Mouse (Mus musculus) WW6 (cell line): ENCODE results near the gene Orm3.
A peak's percentile ranks its signal among the peaks of the same experiment; 100 is the strongest.

ENCODE experiments used
- DNase-seq: peaks from one replicate; pipeline ENCODE4 v3.0.0-alpha.2; 2013; ENCODE audit warnings: low read depth, low spot score

Orm3 gene

DNA sequence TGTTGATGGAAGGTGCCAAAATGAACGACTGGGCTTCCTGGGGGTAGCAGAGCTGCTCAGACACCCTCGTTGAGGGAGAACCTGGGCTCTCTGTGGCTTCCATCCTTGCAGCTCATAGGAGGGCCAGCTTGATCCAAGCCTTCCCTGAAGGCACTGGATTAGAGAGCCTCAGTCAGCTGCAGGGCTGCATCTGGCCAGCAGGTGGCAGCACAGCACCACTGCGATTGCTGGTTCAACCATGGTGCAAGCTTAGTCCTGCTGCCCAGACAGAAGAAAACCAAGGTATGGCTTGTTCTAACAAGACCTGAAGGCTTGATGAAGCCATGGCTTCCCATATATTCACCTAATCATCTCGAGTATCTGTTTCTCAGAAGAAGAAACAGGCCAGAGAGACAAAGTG, 12.6 kb downstream of the Orm3 start:
- DNase-seq: peak; percentile 34

DNA sequence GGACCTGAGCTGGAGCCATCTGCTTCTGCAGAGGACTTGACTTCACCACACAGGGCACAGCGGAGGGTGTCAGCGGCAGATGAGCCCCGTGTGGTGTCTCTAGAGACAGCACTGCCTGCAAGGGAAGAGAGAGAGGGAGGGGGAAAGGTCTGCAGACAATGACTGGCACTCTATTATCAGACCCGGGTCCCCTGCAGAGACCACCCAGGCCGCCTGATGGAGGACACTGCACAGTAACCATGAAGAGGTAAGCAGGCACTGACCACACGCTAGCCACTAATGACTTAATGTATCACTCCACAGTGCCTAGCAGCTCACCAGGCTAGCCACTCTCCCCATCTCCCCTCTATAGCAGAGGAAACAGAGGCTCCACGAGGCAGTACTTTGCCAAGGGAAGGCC, 14.9 kb downstream of the Orm3 start:
- DNase-seq: no peak

DNA sequence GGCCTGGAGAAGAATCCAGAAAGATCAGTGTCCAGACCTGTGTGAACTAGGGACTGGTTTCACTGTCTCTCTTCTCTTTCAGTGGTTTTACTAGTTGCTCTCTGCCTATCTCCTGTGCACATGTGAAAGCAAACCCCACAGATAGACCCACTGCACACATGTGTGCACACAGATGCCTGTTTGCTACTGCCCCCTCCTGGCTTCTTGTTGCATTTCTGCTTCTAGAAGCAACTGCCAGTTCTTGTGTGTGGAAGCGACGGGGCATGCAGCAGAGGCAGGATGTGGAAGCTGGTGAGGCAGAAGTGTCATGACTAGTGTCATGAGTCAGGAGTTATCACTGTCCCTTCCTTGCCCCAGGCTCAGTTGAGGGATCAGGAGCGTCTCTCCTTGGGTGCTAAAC, 15.9 kb downstream of the Orm3 start:
- DNase-seq: no peak

DNA sequence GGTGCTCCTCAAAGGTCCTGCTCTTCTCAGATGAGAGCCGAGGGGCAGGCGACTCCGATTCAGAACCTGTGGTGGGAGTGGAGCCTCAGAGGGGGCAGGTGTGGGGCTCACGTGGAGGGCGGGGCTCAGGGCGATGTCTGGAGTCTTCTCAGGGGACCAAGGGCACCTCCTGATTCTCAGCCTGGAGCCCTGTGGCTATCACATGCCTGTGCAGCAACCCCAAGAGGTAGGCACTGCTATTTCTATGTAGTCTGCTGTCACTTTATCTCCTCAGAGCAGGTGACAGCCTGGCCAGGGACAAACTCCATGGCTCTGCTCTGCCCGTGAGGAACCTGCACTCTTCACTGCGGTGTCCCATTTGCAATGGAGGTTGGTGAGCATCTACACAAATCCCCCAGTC, 17.4 kb downstream of the Orm3 start:
- DNase-seq: no peak

DNA sequence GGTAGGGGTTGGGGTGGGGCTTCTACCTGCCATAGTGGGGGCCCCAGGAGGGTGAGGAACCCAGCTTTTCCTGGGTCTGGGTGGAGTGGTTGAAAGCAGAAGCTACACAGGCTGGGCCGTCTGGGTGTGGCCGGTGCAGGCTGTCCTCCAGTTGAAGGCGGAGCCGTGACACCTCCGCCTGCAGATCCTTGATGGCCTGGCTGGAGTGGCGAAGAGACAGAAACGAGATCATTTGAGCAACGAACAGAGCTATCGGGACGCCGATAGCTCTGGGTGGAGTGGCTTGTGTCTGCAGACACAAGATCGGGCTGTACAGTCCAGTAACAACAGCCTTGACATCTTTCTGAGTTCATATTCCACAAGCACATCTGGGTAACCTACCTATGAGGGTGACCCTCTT, 18.4 kb downstream of the Orm3 start:
- DNase-seq: no peak

DNA sequence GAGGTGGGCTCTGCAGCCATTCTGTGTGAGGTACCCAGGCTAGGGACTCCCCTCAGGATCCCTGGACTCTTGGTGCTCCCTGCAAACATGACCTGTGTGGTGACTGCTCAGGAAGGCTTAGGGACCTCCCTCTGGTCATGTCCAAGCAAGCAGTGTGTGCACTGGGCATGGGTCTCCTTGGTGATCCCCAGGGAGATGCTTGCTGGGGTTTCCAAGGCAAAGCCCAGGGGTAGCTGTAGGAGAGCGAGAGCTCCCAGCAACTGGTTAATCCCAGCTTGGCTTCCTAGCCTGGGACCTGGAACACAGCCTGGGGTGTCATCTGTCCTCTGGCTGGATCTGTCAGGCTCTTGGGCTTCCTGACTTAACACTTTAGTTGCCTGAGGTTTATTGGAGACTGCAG, 19.4 kb downstream of the Orm3 start:
- DNase-seq: no peak

DNA sequence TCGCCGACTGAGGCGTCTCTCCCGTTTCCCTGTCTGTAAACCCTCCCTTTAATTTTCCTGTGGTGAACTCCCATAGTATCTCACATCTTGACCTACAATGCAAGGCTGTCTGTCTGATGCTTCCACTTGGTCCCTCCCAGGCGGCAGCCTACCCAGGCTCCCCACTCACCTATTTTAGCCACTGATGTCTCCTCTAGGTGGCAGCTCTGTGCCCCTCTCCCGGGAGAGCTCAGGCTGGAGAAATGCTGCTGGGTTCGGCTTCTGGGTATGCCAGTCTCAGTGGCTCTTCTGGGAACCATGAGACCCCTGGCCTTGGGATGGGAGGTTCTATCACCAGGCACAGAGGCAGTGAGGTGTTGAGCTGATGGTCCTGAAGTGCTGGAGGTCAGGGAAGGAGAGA, 21.5 kb downstream of the Orm3 start:
- no peak for DNase-seq

DNA sequence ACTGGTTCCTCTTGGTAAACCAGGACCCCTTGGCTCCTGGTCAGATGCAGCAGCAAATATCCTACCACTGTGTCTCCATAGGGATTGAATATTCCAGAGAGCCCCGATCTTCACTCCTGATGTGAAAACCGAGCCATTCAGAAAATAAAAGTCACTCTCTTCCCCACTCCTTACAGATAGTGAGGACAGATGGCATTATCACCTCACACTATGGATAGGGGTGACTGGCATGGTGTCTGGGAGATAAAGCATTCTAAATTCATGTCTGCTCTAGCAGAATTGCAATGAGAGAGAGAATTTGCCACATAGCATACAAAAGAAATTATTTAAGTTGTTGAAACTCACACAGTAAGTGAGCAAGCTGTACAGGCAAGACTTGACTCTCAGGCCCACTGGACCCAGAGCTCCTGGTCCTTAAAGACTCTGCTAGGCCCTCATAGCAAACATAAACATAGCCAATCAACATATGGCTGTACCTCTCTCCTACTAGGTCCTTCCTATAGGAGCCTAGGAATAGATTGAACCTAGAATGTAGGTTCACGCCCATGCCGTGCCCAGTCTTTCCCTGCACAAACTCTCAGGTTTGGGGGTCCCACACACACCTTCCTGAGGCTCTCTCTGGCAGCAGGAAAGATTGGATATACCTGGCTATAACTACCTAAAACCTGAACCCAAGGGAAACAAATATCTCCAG, 26.9 kb downstream of the Orm3 start:
- no peak for DNase-seq

DNA sequence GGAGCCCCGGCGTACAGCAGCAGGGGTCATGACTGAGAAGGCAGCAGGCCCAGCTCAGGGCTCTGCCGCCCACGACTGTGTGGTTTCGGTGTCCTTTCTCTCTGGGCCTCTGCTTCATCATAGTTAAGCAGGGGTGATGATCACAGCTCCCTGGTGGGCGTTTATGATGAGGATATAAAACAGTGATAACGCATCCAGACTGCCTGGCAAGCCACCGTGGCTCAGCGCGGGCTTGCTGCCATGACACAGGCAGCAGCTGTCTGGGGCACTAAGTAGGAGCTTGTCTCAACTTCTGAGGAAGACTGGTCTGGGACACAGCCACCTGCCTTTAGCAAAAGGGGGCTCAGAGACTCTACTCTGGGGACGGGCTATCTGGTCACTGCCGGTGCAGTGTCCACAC, 27.5 kb downstream of the Orm3 start:
- DNase-seq: no peak

DNA sequence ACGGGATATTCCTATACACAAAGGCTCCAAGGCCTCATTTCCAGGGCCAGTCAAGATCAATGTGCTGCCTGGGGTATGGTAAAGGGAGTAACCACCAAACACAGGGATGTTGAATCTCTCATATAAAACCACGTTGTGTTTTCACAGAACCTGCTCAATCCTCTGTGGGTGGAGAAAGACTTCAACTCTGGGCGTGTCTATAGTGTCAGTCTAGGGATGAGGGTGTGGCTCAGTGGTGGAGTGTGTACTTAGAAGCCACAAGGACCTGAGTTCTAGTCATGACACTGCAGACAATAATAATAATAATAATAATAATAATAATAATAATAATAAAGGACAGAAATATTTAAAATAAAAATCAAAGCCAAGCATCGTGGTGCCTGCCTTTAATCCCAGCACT, 28.3 kb downstream of the Orm3 start:
- no peak for DNase-seq

DNA sequence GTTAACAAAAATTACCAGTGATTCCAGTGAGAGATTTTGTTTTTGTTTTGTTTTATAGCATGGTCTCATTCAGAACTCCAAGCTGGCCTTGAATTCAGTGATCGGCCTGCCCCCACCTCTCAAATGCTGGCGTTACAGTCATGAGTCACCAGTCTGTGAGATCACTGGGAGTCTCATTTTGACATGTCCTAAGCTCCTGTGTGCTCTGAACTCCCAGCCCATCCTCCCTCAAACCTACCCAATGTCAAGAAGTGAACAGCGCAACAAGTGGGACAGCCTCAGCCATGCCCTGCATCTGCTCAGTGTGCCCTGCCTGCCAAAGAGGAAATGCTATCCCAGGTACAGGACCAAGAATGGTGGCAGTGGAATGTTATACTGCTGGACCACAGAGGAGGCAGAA, 29.3 kb downstream of the Orm3 start:
- DNase-seq: no peak

DNA sequence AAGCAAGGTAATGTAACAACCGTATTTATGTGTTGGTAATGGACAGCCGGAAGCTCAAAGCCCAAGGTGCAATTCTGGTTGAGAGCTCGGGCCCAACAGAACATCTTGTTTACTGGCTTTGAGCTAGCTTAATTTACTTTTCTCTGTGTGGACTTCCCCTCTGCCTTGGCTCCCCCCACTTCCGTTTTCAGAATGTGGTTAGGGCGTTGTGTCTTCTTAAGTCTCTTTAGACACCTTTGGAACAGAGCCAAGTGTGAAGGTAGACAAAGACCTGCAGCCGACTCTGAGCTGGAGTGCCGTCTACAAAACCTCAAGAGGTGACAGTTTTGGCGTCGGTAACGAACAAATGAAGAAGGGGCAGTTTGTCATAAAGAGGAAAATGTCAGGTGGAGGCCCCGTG, 29.8 kb downstream of the Orm3 start:
- DNase-seq: no peak

DNA sequence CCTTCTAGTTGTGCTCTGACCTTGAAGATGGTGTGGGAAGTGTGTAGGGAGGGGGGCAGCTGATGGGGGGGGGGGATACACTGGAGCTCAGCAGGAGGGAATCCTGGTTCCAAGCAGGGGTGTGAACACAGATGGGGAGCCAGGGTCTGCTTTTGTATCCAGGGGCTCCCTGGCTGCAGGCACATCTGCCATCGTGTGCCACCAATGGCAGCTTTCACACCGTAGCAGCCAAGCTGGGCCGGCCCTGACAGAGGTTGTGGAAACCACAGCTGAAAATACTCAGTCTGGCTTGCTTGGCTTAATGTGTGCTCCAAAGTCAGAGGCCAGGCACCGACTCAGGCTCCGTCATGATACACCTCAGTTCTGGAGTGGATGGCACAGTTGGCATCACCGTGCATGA, 32.1 kb downstream of the Orm3 start:
- DNase-seq: no peak

DNA sequence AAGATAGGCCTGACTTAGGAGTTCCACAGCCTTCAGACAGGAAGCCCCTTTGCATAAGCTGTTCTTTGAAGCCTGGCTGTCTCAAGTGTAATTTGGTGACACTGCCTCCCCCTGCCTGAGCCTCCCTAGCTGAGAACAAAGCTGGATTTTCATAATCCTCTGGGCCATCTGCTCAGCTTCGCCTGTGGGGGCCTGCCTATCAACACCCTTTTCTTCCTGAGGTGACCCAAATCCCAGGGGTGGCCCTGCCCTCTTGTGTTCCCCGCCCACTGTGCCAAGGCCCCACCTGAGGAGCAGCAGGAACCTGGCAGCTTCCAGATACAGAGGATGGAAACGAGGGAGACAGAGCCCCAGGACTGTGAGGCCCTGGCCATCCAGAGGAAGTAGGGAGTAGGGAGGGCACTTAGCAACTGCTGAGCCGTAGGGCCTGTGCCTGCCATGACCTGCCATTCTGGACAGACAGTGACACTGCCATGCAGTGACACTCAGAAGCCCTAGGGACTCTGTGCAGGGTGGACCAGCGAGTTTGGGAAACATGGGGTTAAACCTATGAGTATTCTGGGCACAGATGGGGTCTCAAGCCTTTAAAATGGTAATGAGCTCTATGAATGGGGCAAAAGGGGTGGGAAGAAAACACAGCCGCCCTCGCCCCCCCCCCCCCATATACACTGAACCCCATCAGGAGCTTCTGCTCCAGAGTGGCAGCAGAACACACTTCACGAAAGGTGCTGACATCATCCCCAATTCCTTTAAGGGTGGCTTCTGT, 33.3 kb downstream of the Orm3 start:
- no peak for DNase-seq

DNA sequence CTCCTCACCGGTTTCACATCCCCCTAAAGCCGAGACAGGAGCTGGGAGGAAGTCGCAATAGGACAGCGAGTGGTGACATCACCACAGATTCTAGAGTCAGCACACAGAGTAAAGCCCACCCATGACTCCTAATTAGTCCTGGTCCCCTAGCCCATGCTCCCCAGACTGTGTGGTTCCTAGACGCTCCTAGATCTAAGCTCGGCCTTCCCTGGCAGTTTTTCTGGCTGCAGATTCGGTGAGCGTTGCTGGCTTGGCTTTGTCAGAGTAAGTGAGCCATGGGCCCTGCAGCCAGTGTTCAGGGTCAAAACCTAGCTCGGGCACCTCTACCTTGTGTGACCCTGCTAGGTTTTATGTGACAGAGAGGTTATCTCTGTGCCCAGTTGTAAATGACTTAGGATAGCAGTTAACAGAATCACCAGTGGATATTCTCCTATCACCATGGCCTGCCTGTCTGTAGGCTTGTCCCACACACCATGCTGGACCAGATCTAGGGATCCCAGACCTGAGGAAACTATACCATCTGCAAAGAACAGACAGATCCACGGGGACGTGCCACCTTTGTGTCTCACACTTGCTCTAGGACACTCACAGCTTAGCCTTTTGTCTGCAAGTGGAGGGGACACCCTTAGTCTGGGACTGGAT, 34.0 kb downstream of the Orm3 start:
- DNase-seq: no peak

DNA sequence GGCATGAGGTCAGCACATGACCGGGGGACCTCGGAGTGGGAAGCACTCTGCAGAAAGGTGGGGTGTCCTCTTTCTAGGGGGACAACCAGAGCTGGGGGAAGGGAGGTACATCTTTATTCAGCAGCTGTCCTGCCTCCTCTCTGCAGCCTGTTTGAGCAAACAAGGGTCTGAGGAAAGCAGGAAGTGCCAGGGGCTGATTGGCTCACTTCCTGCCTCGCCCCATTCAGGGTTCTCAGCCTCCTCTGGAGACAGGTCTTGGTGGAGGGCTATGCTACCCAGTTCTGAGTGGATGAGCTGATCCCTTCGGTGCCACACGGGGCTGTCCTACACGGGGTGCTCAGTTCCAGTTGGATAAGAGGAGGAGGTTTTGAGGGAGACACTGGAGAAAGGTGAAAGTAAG, 35.4 kb downstream of the Orm3 start:
- no peak for DNase-seq

DNA sequence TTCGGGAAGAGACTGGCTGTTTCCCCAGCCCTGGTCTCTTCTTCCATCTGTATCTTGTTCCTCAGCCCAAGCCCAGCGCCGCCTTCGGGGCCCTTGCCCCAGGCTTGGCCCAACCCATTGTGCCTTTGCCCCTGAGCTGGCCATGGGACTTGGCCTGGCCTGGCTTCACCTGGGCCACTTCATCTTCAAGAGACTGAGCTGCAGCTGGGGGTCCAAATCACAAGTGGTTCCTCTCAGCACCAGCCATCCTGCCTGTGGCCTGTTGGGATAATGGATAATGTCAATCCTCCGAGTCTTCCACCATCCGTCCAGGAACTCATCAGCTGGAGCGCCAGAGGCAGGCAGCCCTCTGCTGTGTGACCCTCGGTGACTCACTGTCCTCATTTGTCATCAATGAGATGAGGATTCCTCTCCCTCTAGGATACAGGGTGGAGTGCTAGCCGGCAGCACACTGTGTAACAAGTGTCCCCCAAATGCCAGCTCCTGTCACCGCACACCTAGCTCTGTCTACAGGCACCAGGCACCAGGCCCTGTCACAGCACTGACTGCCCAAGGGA, 42.1 kb downstream of the Orm3 start:
- DNase-seq: no peak

DNA sequence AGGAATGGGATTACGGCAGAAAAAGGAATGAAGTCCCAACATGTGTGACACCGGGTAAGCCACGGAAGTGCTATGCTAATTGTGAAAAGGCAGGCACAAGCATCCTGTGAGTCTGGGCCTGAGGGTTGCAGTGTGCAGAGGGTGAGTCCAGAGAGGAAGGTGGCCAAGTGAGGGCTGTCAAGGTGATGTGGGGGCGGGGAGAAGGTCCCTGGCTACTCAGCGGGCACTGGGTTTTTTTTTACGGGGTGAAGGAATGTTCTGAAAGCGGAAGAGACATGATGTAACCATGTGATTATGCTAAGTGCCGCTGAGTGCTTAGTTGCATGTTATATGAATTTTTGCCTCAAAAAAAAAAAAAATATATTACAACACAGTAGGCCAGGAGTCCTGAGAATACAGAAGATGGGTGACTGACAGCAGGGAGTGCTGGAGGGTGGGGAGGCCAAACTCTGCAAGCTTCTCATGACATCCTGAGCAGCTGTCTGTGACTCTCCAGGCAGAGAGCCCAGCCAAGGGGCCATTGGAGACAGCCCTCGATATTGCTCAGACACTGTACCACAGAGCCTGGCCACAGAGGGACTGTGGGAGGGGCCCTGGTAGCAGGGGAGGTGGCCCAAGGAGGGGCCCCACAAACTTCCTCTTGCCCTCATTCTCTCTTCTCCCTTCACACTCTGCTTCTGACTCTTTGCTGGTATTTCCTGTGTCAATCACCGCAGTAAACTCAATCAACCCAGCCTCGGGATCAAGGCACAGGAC, 43.1 kb downstream of the Orm3 start:
- no peak for DNase-seq

DNA sequence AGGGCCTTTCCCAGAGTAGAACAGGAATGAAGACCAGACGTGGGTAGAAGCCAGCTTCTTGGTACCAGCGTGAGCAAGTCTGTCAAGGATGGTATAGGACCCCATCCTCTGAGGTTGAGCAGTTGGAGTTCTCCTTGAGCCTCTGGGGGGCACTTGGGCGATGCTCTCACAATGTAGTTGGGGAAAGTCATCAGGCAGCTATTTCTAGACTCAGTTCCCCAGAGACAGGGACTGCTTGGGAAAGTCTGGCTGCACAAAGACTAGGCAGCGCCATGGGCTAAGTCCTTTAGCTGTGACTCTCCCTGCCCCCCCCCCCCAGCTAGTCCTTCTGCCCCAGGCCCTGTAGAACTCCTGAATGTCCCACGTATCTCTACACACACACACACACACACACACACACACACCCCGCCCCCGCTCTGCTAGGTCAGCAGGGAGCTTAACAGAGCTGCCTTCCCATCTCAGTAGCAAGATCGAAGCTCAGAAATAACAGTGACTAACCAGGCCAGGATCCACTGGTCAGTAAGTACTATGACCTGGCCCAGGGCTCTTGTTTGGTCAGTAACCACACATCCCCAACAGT, 43.8 kb downstream of the Orm3 start:
- no peak for DNase-seq

DNA sequence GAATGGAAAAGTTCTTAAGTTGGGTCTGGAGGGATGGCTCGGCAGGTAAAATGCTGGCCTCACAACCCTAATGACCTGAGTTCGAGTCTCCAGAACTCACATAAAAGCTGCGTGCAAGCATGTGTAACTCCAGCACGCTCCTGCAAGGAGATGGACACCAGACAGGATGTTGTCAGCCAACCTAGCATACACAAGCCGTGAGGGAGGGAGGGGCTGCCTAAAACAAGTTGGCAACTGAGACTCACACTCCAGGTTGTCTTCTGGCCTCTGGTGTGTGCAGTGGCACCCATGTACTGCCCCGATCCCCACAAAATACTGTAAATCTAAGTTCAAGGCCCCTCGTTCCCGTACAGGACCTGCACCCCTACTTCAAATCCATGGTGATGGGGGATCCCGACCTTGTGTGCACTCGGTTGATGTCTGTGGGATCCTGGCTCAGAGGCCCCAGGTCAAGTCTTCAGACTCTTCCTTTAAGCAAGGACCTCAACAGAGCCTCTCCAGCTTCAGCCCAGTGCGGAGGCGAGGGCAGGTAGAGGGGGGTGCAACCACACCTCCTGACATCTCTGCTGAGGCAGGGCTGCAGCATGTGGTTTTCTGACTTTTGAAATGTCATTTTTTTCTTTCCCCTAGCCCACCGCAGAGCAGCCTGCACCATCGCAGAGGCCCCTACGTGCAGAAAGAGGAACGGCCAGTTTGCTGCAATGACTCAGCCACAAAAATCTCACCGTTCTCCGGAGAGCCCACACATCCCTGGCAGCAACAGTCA, 44.8 kb downstream of the Orm3 start:
- DNase-seq: no peak

DNA sequence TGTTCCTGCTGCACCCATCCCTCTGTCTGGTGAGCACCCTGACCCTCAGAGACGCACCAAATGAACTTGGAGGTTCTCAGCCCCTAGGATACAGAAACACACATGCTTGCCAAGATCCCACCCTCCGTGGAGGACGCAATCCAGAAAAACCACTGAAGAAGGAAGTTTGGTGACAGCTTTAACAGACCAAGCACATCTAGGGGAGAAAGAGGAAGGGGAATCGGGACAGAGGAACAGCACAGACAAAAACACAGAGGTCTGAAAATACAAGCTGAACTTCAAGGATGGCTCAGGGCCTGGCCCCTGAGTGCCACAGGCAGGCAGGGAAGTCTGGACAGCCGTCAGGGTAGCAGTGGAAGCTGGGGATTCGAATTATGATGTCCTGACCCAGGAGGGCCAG, 45.7 kb downstream of the Orm3 start:
- DNase-seq: no peak
